Mouse (Mus musculus) limb, embryonic 14.5 days (tissue): ENCODE results near the gene Celsr2. TPM values are rescaled to one million over a fixed set of nuclear protein-coding genes. Genes with fewer than 3 reads are reported as not detected.

Experiments used
- ATAC-seq: fragments of 200-750 bp; cut with Nextera tagmentation; 2 replicates; pipeline ENCODE4 v1.8.0; 2017; ENCODE audit warnings: low read depth, moderate number of reproducible peaks, moderate TSS enrichment; ENCODE audit not compliant: low FRiP score
- DNase-seq: peaks from one replicate; pipeline ENCODE4 v3.0.0-alpha.2; 2015; ENCODE audit warnings: low spot score
- H3K27ac ChIP-seq: fragments of 300-500 bp; sonication (generic); replicated peaks from 2 replicates; pipeline ENCODE4 v1.5.1; 2014; ENCODE audit warnings: low read depth, mild to moderate bottlenecking, low read length, moderate library complexity, mixed read lengths
- H3K27me3 ChIP-seq: fragments of 300-500 bp; sonication (generic); 2 replicates; pipeline ENCODE4 v1.6.1; 2014; ENCODE audit warnings: low read length, mixed read lengths; ENCODE audit not compliant: control insufficient read depth, insufficient read depth
- H3K36me3 ChIP-seq: fragments of 300-500 bp; sonication (generic); 2 replicates; pipeline ENCODE4 v1.6.1; 2014; ENCODE audit warnings: mild to moderate bottlenecking, low read length, moderate library complexity, mixed read lengths; ENCODE audit not compliant: control insufficient read depth, insufficient read depth
- H3K4me1 ChIP-seq: fragments of 300-500 bp; sonication (generic); 2 replicates; pipeline ENCODE4 v1.6.1; 2014; ENCODE audit warnings: antibody characterized with exemption, low read length, mixed read lengths; ENCODE audit not compliant: control insufficient read depth, insufficient read depth
- H3K4me2 ChIP-seq: fragments of 300-500 bp; sonication (generic); replicated peaks from 2 replicates; pipeline ENCODE4 v1.6.1; 2014; ENCODE audit warnings: low read depth, mild to moderate bottlenecking, low read length, moderate library complexity; ENCODE audit not compliant: severe bottlenecking
- H3K4me3 ChIP-seq: fragments of 300-500 bp; sonication (generic); replicated peaks from 2 replicates; pipeline ENCODE4 v1.5.1; 2014; ENCODE audit warnings: low read length
- H3K9ac ChIP-seq: fragments of 300-500 bp; sonication (generic); 2 replicates; pipeline ENCODE4 v1.6.1; 2014; ENCODE audit warnings: mild to moderate bottlenecking, low read depth, low read length, moderate library complexity; ENCODE audit not compliant: severe bottlenecking
- H3K9me3 ChIP-seq: fragments of 300-500 bp; sonication (generic); 2 replicates; pipeline ENCODE4 v1.6.1; 2016; ENCODE audit warnings: low read length; ENCODE audit not compliant: control insufficient read depth
- POLR2A ChIP-seq: fragments of 200-500 bp; IDR thresholded peaks from 2 replicates; pipeline ENCODE4 v1.8.0; 2012; ENCODE audit warnings: inconsistent platforms, mild to moderate bottlenecking, moderate library complexity, borderline replicate concordance; ENCODE audit not compliant: insufficient read depth, insufficient read length; ENCODE audit errors: extremely low read depth
- WGBS: fragments of 180-500 bp; shearing (Covaris S2); extraction: QIAGEN DNeasy Blood & Tissue Kit; methylation state at CpG from one replicate; pipeline ENCODE4 v1.1.7; 2014; 5-methylcytosine and 5-hydroxymethylcytosine counted together
- polyA plus RNA-seq, 2 experiments: library from polyadenylated mRNA; depleted of rRNA in 1 of 2; stranded (reverse) in 1 of 2; unstranded in 1 of 2; fragments of >200 nt; fragmentation: Nextera tagmentation in 1 of 2; extraction: Ambion mirVana in 1 of 2; gene quantifications; 2 replicates each; pipeline versions ENCODE4 v1.2.1 to v1.2.3; 2012 to 2014

The Celsr2 gene
- polyA plus RNA-seq, 2 experiments, result 10.5 to 18.9 TPM

- H3K9me3 ChIP-seq, result no peaks in the 10 kb centered on the region
- peaks cover 3% of the 10 kb centered on the region; the same call in 1 of the 2 replicates for H3K4me1 ChIP-seq
- DNase-seq, result no peak
- peaks cover 21% of the 10 kb centered on the region for H3K36me3 ChIP-seq
- H3K27ac ChIP-seq, result no peak overlapping the region
- no peak for TF ChIP-seq POLR2A
- ATAC-seq, result no peak
- 55% methylated on average over 14 of the region's 14 CpGs for WGBS
- no peak overlapping the region for H3K4me3 ChIP-seq
- H3K9ac ChIP-seq, result no peak overlapping the region
- no peak overlapping the region for H3K4me2 ChIP-seq
- H3K27me3 ChIP-seq, result no peaks in the 10 kb centered on the region
These were observed 9.6 kb downstream of the Celsr2 start for GRCm38 (mm10) chr3:108405536-108406305.

DNA sequence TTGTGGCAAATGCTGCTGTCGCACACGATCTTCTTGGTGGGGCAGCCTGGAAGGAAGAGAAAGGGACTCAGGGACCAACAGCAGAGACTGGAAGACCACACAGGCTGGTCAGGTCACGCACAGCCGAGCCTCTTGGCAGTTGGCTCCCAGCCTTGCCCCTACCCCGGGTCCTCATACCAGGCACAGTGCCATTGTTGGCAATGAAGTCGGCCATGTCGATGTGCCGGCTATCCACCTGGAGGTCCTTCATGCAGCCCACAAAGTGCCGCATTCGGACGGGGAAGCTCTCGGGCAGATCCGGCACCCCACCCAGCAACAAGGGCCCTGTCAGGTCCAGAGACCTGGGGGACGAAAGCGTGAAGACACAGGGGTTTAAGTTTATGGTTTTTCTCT, 12.8 kb downstream of the Celsr2 start:
- H3K27ac ChIP-seq, result 0 out of 2 replicates have a peak overlapping the region, but pooled peaks have one; percentile 13
- ATAC-seq, result no peak
- H3K9ac ChIP-seq, result no peak overlapping the region
- H3K4me3 ChIP-seq, result no peak overlapping the region
- H3K9me3 ChIP-seq, result no peaks in the 10 kb centered on the region
- peaks cover 3% of the 10 kb centered on the region; the same call in 1 of the 2 replicates for H3K4me1 ChIP-seq
- no peak for DNase-seq
- H3K27me3 ChIP-seq, result no peaks in the 10 kb centered on the region
- H3K4me2 ChIP-seq, result no peak overlapping the region
- 85% methylated on average over 15 of the region's 15 CpGs for WGBS
- peaks cover 40% of the 10 kb centered on the region for H3K36me3 ChIP-seq
- TF ChIP-seq POLR2A, result no peak

DNA sequence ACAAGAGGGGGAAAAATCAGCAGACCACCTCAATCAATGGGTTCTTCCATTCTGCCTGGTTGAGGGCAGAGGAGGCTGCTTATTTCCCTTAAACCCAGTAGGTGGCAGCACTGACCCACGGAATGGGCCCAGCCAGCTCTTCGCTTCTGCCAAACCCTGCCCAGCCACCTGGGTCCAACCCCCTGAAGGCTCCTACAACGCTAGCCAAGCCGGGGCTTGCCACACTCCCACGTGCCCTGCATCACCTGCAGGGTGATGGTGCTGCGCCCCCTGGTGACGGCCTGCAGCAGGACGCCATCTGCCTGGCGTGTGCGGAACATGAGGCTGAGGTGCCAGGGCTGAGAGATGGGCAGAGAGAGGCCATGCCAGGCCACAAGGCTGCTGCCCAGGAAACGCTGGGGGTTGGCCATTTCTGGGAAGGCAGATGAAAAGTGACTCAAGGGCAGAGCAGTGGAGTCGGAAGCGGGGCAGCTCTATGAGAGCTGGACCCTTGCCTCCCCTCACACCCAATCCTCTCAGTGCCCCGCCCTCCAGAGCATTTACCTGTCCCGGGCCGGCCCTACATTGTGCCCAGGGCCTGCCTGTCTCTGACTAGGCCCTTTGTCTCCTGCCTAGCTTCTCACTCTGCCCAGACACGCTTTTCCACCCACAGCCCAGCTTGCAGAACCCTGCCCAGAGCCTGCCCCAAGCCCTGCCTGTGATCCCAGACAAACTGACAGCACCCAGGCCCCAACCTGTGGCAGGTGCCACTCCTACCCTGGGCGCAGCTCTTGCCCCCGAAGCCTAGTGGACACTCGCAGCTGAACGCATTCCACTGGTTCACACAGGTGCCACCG, 13.4 kb downstream of the Celsr2 start:
- TF ChIP-seq POLR2A, result no peak
- Histone ChIP-seq H3K9ac (no peak overlapping the region), H3K36me3 (peaks cover 42% of the 10 kb centered on the region), H3K4me1 (peaks cover 3% of the 10 kb centered on the region; the same call in 1 of the 2 replicates), H3K27me3 (no peaks in the 10 kb centered on the region), H3K9me3 (no peaks in the 10 kb centered on the region), H3K27ac (0 out of 2 replicates have a peak overlapping the region, but pooled peaks have one; percentile 13), H3K4me3 (no peak overlapping the region), H3K4me2 (peak overlapping the region; percentile 37)
- DNase-seq, result peak; percentile 86
- ATAC-seq, result peak; percentile 84
- 35% methylated on average over 22 of the region's 22 CpGs for WGBS

DNA sequence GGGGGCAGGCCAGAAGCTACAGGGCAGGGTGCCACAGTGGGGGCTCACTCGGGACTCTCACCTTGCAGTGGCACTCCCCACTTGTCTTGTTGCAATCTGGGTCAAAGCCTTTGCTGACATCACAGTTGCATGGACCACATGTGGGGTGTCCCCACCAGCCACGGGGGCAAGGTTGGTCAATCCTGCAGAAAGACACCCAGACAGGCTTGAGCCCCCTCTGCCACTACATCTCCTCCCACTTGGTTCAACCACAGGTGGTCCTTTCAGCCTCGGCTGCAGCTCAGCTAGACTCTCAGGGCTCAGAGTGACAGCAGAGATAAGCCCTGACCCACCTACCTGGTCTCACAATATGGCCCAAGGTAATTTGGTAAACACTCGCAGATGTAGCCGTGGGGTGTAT, 14.9 kb downstream of the Celsr2 start:
- no peak for TF ChIP-seq POLR2A
- no peaks in the 10 kb centered on the region for H3K9me3 ChIP-seq
- ATAC-seq (no peak), DNase-seq (no peak)
- H3K9ac ChIP-seq, result no peak overlapping the region
- peaks cover 41% of the 10 kb centered on the region for H3K36me3 ChIP-seq
- no peak overlapping the region for H3K27ac ChIP-seq
- H3K4me1 ChIP-seq, result peaks cover 3% of the 10 kb centered on the region; the same call in 1 of the 2 replicates
- no peak overlapping the region for H3K4me2 ChIP-seq
- WGBS, result 83% methylated on average over 5 of the region's 5 CpGs
- no peak overlapping the region for H3K4me3 ChIP-seq
- H3K27me3 ChIP-seq, result no peaks in the 10 kb centered on the region

- H3K9me3 ChIP-seq, result no peaks in the 10 kb centered on the region
- H3K27me3 ChIP-seq, result no peaks in the 10 kb centered on the region
- no peak overlapping the region for H3K9ac ChIP-seq
- H3K36me3 ChIP-seq, result peaks cover 35% of the 10 kb centered on the region
- H3K4me2 ChIP-seq, result no peak overlapping the region
- H3K27ac ChIP-seq, result no peak overlapping the region
- no peak for DNase-seq
- no peak for TF ChIP-seq POLR2A
- no peak overlapping the region for H3K4me3 ChIP-seq
- WGBS, result 91% methylated on average over 9 of the region's 9 CpGs
- no peak for ATAC-seq
- peaks cover 3% of the 10 kb centered on the region; the same call in 1 of the 2 replicates for H3K4me1 ChIP-seq
These were observed 17.1 kb downstream of the Celsr2 start for GRCm38 (mm10) chr3:108398281-108398680.
